Mouse (Mus musculus) layer of hippocampus, adult 8-10 months (tissue): ENCODE measurements at regions not wholly inside any gene's neighbourhood (a gene's known extent, or its start where the extent isn't known, plus 50 kb on each side); places are given as distances from the start of the nearest gene placed in this dataset.

ENCODE experiments used
- DNase-seq, 2 experiments: peaks; one replicate each; pipeline ENCODE4 v3.0.0; 2022; ENCODE audit warnings: low spot score in 2 of 2

- DNase-seq = no peak
These were observed 237.4 kb upstream of the Cxcr4 start for GRCm38 (mm10) chr1:128829536-128829935.

DNA sequence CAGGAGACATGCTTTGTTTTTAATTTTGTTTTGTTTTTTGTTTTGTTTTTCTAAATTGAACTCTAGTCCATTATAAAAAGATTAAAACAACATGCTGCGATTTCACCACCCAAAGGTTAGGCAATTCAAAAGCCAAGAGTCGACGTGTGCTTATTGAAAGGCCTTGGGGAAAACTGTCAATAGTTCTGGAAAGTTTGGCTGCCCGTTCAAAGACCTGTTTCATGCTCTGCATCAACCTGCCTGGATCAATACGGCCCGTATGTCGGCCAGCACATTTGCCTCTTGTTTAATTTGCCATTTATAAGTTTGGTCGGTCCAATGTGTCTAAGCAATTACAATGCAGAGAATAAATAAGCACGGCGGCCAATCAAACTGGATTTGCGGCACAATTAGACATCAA is 234.3 kb upstream of the Cxcr4 start:
- DNase-seq = no peak

DNA sequence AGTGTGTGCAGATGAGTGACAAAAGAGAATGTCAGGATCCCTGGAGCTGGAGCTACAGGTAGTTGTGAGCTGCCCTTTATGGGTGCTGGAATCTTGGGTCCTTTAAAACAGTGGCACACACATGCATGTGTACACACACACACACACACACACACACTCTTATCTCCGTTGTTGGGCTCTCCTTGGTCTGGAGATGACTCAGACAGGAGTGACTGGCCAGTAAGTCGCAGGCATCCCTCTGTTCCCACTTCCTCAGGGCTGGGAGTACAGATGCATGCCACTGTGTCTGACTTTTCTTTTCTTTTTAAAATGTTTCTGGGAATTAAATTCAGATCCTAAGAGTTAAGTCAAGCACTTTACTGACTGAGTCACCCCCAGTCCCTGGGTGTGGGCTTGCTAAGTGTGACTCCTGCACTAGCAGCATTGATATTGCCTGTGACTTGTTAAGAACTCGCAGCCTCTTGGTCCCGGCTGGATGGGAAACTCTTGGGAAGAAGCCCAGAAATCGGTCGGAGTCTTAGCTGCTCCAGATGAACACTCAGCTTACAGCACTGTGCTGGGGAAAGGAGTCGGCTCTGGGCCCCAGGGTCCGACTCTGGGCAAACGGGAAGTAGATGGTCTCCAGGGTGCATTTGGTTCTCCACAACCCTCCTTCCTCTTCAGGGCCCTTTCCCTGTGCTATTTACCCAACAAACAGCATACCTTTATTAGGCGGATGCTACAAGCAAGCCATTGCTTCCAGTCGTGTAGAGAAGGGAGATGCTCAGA is 233.0 kb upstream of the Cxcr4 start:
- no peak for DNase-seq

- DNase-seq = peak; percentile 40 to 75
These were observed 232.1 kb upstream of the Cxcr4 start for GRCm38 (mm10) chr1:128824235-128824634.

- DNase-seq = no peak
These were observed 229.9 kb upstream of the Cxcr4 start for GRCm38 (mm10) chr1:128821991-128822390.

DNA sequence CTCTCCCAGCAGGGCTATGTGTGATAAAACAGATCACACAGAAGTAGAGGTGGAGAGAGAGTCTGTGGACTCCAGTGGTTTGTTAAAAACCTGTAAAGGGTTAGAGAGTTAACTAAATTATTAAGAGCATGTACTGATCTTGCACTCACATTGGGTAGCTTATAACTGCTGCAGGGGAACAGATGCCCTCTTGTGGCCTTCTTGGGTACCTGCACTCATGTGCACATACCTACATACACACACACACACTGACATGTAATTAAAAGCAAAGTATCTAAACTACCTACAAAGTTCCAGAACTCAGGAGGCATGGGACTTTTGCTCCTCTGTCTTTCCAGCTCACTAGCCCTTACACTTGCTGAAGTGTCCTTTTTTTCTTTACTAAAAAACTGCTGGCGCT is 228.4 kb upstream of the Cxcr4 start:
- DNase-seq = no peak

GRCm38 (mm10) chr1:128819611-128820010 is 227.5 kb upstream of the Cxcr4 start:
- DNase-seq = no peak

GRCm38 (mm10) chr1:128813379-128813778 is 221.3 kb upstream of the Cxcr4 start:
- no peak for DNase-seq

DNA sequence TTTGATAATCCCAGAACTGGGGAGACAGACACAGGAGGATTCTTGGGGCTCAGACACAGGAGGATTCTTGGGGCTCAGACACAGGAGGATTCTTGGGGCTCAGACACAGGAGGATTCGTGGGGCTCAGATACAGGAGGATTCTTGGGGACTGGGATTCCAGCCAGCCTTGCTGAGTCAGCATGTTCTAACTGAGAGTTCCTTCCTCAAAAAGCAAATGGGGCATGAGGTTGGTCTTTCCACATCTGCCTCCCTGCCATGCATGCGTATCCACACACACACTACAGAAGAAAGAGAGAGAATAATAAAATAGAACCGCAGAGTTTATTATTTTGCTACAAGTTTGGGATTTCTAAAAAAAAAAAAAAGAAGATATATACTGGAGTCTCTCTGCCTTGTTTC is 218.8 kb upstream of the Cxcr4 start:
- no peak for DNase-seq

- no peak for DNase-seq
These were observed 218.0 kb upstream of the Cxcr4 start for GRCm38 (mm10) chr1:128810094-128810493.

DNA sequence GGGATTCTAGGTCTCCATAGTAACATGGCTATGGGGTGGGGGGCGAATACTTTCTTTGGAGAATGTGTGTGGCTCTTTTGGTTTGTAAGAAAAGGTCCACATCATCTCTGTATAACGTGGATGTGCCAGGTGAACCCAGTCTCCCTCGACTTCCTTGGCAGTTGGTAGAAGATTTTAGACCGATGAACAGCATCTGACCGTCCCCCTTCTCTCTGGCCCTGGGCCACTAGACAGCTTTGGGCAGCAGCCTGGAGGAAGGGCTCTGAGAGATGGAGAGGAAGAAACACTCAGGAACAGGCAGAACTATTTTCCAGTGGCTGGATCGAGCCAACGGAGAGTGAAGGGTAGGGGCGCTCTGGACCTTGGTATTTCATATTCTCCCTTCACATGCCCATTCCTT is 217.5 kb upstream of the Cxcr4 start:
- no peak for DNase-seq

- no peak for DNase-seq
These were observed 216.5 kb upstream of the Cxcr4 start for GRCm38 (mm10) chr1:128808599-128808998.

- DNase-seq = no peak
These were observed 213.9 kb upstream of the Cxcr4 start for GRCm38 (mm10) chr1:128805687-128806653.

- DNase-seq = no peak
These were observed 211.5 kb upstream of the Cxcr4 start for GRCm38 (mm10) chr1:128803433-128804060.

DNA sequence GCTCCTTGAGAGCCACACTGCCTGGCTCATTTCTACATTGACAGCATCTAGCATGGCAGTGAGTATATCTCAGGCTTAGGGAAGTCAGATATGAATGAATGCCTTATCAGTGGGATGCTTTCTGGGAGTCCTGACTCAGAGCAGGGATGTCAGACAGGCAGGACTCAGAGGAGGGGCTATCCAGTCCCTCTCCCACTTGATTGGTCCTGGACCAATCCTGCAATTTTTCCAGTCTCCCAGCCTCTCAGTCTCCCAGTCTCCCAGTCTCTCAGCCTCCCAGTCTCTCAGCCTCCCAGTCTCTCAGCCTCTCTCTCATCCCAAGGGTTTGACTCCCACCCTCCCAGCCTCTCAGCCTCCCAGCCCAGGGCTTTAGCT is 211.0 kb upstream of the Cxcr4 start:
- DNase-seq = no peak

DNA sequence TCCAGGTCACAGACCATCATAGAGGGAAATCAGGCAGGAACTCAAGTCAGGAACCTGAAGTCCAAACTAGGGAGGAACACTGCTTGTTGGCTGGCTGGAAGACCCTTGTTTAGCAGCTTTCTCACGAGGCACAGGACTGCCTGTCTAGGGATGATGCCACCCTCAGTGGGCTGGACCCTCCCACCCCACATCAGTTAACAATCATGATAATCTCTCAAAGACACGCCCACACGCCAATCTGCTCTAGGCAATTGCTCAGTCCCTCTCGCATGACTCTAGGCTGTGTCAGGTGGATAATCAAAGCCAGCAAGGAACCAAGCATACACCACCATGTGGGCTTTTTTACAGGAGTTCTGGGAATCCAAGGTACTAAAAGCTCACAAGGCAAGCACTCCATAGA is 206.6 kb upstream of the Cxcr4 start:
- peak in 1 of 2 experiments; percentile 9 for DNase-seq

- no peak for DNase-seq
These were observed 203.6 kb upstream of the Cxcr4 start for GRCm38 (mm10) chr1:128795654-128796053.

DNA sequence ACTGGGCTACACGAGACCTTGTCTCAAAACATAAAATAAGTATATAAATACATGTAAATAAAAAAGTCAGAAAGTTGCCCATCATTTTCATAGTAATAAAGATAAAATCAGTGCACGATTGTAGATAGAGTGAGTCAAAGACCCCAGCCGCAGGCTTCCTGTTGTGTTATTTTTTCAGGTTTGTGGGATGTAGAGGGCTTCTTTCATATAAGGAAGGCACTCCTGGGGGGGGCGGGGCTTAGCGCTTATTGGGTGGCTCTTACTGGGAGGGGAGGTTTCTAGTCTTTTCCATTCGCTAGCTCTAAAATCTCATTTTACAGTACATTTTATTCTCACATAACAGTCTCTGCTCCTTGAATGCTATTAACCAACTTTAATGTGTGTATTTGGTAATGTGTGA is 198.8 kb upstream of the Cxcr4 start:
- DNase-seq = no peak

DNA sequence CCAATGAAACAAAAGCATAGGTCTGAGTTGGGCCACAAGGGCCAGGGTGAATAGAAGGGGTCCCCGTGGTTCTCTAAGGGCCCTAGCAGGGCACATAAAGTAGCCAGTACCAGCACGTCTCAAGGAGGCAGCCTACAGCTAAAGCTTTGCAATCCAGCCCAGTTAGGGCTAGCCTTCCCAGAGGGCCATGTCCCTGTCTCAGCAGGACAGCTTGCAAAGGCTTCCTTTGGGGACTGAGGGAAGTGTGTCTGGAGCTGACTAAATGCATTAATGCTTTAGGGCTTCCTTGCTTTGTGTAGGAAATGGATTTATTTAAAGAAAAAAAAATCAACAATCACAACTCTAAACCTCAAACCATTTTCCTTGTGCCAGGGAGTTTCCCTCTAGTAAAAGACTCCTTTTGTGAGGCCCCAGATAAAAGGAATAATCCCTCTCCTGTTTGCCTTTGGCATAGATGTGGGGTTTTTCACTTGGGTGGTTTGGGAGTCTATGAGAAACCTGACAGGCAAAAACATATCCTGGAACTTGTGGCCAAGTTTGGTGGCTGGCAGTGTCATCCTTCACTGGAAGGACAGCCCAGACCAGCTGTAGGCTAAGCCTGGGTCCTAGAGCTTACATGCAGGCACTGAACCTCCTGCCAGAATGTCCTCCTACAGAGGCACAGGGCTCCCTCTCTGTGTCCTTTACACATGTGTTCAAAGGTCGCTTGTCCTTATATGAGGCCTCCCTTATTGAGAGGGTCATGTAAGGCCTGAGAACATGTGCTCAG is 197.7 kb upstream of the Cxcr4 start:
- no peak for DNase-seq

DNA sequence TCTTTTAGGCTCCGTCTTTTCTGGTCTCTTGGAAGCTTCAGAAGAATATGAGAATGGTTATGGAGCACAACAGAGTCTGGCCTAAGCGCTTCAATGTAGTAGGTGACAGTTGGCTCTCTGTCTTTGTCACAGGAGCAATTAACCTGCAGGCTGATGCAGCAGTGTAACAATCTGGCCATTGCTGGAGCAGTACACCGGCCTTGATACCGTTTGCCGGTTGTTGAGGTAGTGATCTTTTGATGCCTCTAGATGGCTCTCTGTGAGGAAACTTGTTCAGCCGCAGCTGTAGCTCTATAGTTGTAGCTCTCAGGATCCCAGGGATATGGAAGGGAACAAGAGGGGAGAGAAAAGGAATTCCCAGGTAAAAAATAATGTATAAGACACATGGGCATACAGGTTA is 196.1 kb upstream of the Cxcr4 start:
- no peak for DNase-seq

DNA sequence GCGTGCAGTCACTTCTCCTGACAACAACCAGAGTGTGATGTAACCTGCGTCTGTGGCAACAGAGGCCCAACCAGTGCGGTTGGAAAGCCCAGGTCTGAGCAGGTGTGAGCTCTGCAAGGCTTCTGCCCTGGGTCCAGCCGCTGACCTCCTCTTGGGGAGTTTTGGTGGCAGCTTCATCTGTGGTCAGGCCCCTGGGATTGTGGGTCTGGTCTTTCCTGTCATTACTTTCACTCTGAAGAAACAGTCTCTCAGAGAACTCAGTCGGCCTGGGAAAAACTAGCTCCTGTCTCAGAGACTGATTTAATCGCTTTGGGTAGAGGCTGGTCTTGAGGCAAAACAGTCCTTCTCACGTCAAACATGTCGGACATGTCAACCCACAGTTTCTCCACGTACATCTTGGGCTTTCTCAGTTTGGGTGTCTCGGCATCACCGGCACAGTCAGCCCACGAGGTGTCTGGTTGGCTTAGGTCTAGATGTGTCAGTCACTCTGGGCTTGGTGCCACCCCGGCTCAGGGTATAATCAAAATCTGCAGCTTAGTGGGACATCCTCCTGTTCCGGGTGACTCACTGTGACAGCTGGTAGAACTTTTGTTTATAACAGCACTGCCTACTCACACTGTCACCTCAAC is 195.0 kb upstream of the Cxcr4 start:
- DNase-seq = peak; percentile 84 to 86
